Mouse (Mus musculus) bone marrow, adult 2 months (tissue): ENCODE results near the gene Psmf1.

Source experiments
- CTCF ChIP-seq: fragments of 200-500 bp; IDR thresholded peaks from 2 replicates; pipeline ENCODE4 v1.5.1; 2011; ENCODE audit warnings: low read length, control low read depth; ENCODE audit not compliant: control insufficient read depth, insufficient read depth
- POLR2A ChIP-seq: fragments of 200-500 bp; IDR thresholded peaks from 2 replicates; pipeline ENCODE4 v1.6.1; 2011; ENCODE audit warnings: low read depth, mild to moderate bottlenecking, control low read depth, low read length, borderline replicate concordance; ENCODE audit not compliant: control insufficient read depth

DNA sequence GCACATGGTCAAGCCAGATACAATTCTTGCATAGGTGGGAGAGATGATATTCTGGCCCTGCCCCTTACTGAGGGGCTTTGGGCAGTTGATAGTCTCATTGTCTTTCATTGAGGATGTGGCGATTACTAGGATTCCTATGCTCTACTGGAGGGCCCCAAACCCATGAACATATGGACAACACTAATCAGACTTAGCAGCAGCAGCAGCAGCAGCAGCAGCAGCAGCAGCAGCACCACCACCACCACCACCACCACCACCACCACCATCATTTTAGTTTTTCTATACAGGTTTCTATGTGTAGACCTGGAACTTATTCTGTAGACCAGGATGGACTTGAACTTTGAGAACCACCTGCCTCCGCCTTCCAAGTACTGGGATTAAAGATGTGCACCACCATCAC is 39.5 kb upstream of the Psmf1 start:
- no peak for TF ChIP-seq CTCF
- TF ChIP-seq POLR2A = no peak
